13 mouse cellular contexts compared by ENCODE assay signal in the genomic region with DNA sequence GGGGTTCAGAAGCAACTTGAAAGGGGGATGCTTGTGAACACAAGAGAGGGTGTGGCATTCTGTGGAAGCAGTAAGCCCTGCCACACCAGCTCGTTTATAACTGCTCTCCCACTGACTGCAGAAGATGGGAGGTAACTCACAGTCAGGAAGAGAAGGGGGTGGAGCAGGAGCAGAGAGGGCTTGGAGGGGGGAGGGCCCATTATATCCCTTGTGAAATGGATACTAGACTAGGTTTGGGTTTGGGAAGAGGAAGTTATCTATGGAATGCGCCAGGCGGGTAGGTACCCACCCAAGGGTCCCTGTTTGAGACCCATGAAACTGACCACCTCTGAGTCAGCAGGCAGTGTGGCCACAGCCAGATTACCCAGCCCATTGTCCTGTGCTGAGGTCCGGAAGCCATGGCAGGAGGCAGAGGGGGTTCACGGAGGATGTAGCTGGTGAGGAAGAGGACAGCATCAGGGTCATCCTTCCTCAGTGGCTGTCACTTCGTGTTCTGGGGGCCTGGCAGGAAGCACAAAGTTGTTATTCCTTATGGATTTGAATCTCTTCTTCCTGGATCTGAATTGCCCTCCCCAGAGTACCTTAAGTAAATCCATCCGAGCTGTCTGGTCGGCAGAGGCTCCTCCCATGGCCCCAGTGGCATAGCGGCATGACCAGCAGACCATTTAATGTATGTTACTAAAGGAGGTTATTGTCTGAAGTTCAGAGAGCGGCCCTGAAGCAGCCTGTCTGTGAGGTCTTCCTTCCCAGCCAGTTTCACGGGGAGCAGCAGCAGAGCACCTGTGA. TPM values are rescaled to one million over a fixed set of nuclear protein-coding genes. Genes with fewer than 3 reads are reported as not detected.
DNase-seq lines count a peak whose midpoint lies in the region; ATAC-seq and TF ChIP-seq lines count a peak whose summit lies in the region.
"Had no signal": no experiment of that assay in that cellular context is flagged by ENCODE, and none has a peak within 500 bp of the region (broad histone marks: within the 10 kb centered on the region; RNA-seq: fewer than 3 reads in every experiment).

No protein-coding gene starts in this region.

- peaks cover 13% of the 10 kb centered on the region for H3K4me1 ChIP-seq in kidney, embryonic 16.5 days (ENCODE audit: insufficient read depth, low read length)
- H3K4me1 ChIP-seq in kidney, adult 2 months (ENCODE audit: control insufficient read depth, insufficient read depth, low read length), result no peaks in the 10 kb centered on the region
- peaks cover 59% of the 10 kb centered on the region for H3K4me1 ChIP-seq in E14TG2a.4 (replicated peaks; ENCODE audit: low read depth, low read length)
- H3K4me1 ChIP-seq in limb, embryonic 10.5 days, result peaks cover 20% of the 10 kb centered on the region

- H3K9ac ChIP-seq in kidney, embryonic 16.5 days (replicated peaks; ENCODE audit: low read length), result peak overlapping the region; percentile 45; the same call in 1 of the 2 replicates
- H3K9ac ChIP-seq: hindbrain, embryonic 15.5 days; limb, embryonic 13.5 days had no signal

- H3K36me3 ChIP-seq in kidney, embryonic 16.5 days (ENCODE audit: insufficient read depth, low read length), result 0 out of 2 replicates have a peak, but pooled peaks cover 3% of the 10 kb centered on the region
- no peaks in the 10 kb centered on the region for H3K36me3 ChIP-seq in kidney, adult 2 months (ENCODE audit: control insufficient read depth, insufficient read depth, low read length)
- peaks cover 13% of the 10 kb centered on the region; the same call in 1 of the 2 replicates for H3K36me3 ChIP-seq in E14TG2a.4 (ENCODE audit: insufficient read depth, low read length)
- H3K36me3 ChIP-seq in limb, embryonic 10.5 days, result no peaks in the 10 kb centered on the region
- H3K36me3 ChIP-seq: hindbrain, embryonic 15.5 days; limb, embryonic 13.5 days had no signal

- no peaks in the 10 kb centered on the region; the same call in 1 of the 2 replicates for H3K9me3 ChIP-seq in kidney, embryonic 16.5 days (ENCODE audit: low read length)
- peaks cover 8% of the 10 kb centered on the region; the same call in 1 of the 2 replicates for H3K9me3 ChIP-seq in E14TG2a.4 (ENCODE audit: low read length)
- no peaks in the 10 kb centered on the region for H3K9me3 ChIP-seq in limb, embryonic 10.5 days (replicated peaks)
- H3K9me3 ChIP-seq: hindbrain, embryonic 15.5 days; limb, embryonic 13.5 days had no signal

- peak; percentile 70 for ATAC-seq in kidney, embryonic 16.5 days (ENCODE audit: low FRiP score, low TSS enrichment)

- H3K4me2 ChIP-seq in kidney, embryonic 16.5 days (replicated peaks; ENCODE audit: low read depth, low read length), result peak overlapping the region; percentile 43
- H3K4me2 ChIP-seq: hindbrain, embryonic 15.5 days; limb, embryonic 13.5 days had no signal

- DNase-seq in embryo, embryonic 11 days, result peak; percentile 25
- DNase-seq in embryo, embryonic 10.5 days (ENCODE audit: low spot score), result no peak
- DNase-seq in kidney, adult 2 months, result no peak
- DNase-seq in limb, embryonic 10.5 days (ENCODE audit: low spot score), result no peak
- no peak for DNase-seq in ovary, postnatal 14 days (ENCODE audit: low spot score)
- no peak for DNase-seq in adrenal gland, adult 8-10 months
- DNase-seq: cerebellum, adult 8-10 months; thymus, adult 2 months had no signal

- H3K4me3 ChIP-seq in kidney, embryonic 16.5 days (ENCODE audit: low read length), result no peak overlapping the region; the same call in 1 of the 2 replicates
- no peak overlapping the region for H3K4me3 ChIP-seq in kidney, adult 2 months (ENCODE audit: insufficient read depth, low read depth, low read length)
- H3K4me3 ChIP-seq in E14TG2a.4 (replicated peaks; ENCODE audit: low read length), result peak overlapping the region; percentile 48
- H3K4me3 ChIP-seq in limb, embryonic 10.5 days, result no peak overlapping the region
- H3K4me3 ChIP-seq: hindbrain, embryonic 15.5 days; limb, embryonic 13.5 days had no signal

- H3K27me3 ChIP-seq in kidney, embryonic 16.5 days (ENCODE audit: insufficient read depth, low read length), result no peaks in the 10 kb centered on the region
- no peaks in the 10 kb centered on the region for H3K27me3 ChIP-seq in kidney, adult 2 months (replicated peaks; ENCODE audit: control insufficient read depth, insufficient read depth, low read length)
- H3K27me3 ChIP-seq in E14TG2a.4 (ENCODE audit: insufficient read depth, low read length), result no peaks in the 10 kb centered on the region
- 0 out of 2 replicates have a peak, but pooled peaks cover 4% of the 10 kb centered on the region for H3K27me3 ChIP-seq in limb, embryonic 10.5 days (ENCODE audit: low read depth, poor library complexity, severe bottlenecking)
- H3K27me3 ChIP-seq: hindbrain, embryonic 15.5 days; limb, embryonic 13.5 days had no signal

- no peak for TF ChIP-seq CTCF in kidney, adult 2 months (conservative IDR thresholded peaks at IDR 0.05; ENCODE audit: insufficient read depth, insufficient read length, low read depth, low read length)
- no peak for TF ChIP-seq CTCF in E14TG2a.4 (conservative IDR thresholded peaks at IDR 0.05; ENCODE audit: low read length)

- TF ChIP-seq POLR2A in kidney, adult 2 months (IDR thresholded peaks at IDR 0.05; ENCODE audit: low read depth, low read length), result no peak

- 26% methylated on average over 11 of the region's 11 CpGs for WGBS in kidney, embryonic 16.5 days
- 29% methylated on average over 11 of the region's 11 CpGs for WGBS in kidney, adult 2 months
- 67% methylated on average over 11 of the region's 11 CpGs for WGBS in limb, embryonic 10.5 days

- H3K27ac ChIP-seq in kidney, embryonic 16.5 days (ENCODE audit: low read length), result peak overlapping the region; percentile 67; the same call in 1 of the 2 replicates
- H3K27ac ChIP-seq in kidney, adult 2 months (ENCODE audit: insufficient read depth, low read depth, low read length), result no peak overlapping the region
- H3K27ac ChIP-seq in limb, embryonic 10.5 days, result peak overlapping the region; percentile 68
- H3K27ac ChIP-seq: hindbrain, embryonic 15.5 days; limb, embryonic 13.5 days; macrophage had no signal

RNA-seq across cellular contexts. Expression of a gene that starts 46.4 kb away (rescaled TPM):
- 4.0 and 4.3 TPM in 2 replicates for polyA plus RNA-seq in kidney, embryonic 16.5 days (2015; fragmentation: Nextera tagmentation; extraction: Ambion mirVana)
- polyA plus RNA-seq in kidney, adult 2 months (2012; rRNA removed), result 1.5 and 1.8 TPM in 2 replicates
- polyA plus RNA-seq in limb, embryonic 10.5 days (2016; fragmentation: Nextera tagmentation; extraction: Ambion mirVana), result 0.75 and 1.1 TPM in 2 replicates
- 10 to 100 TPM in 3 of 4 experiments, 1 to 10 TPM in 1; 9.7 to 37.0 (median 23.9) TPM for total RNA-seq in adrenal gland, adult 8-10 months (2022)
